Mouse (Mus musculus) small intestine, adult 2 months (tissue): ENCODE results near the gene Asic4.

Experiments used
- CTCF ChIP-seq: fragments of 200-500 bp; IDR thresholded peaks from 2 replicates; pipeline ENCODE4 v1.5.1; 2012; ENCODE audit warnings: low read depth, mild to moderate bottlenecking, control low read depth, inconsistent platforms, low read length, moderate library complexity, mixed read lengths; ENCODE audit not compliant: insufficient replicate concordance, insufficient read length; ENCODE audit errors: extremely low read depth
- POLR2A ChIP-seq: fragments of 200-500 bp; IDR thresholded peaks from 2 replicates; pipeline ENCODE4 v1.6.1; 2012; ENCODE audit warnings: low read depth, mild to moderate bottlenecking, control low read depth, inconsistent platforms, low read length, moderate library complexity

DNA sequence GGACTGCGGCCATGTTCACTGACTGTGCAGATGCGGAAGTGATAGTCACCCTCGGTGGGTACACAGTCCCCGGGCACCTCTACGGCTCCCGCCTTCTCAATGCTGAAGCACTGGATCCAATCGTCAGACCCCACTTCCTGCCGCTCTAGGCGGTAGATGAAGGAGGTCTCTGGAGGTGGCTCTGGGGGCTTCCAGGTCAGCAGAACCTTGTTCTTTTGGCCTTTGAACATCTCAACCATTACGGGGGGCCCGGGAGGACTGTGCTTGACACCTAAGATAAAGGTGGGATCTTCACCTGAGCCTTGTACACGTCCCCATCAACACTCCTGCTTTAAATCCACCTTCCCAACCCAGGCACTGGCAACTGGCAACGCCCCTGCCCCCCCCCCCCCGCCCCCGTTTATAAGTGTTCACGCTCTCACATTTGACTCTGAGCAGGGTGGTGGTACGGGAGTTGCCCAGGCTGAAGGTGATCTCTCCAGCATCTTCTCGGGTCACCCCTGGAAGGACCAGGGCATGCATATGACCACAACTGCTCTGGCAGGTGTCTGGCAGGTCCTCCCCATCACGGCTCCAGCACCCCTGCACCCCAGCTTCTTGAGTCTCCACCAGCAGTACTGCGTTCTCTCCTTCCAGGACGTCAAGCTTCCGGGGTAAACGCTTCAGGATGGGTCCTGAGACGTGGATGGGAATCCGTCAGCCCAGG lies 52.9 kb downstream of the Asic4 start:
- no peak for TF ChIP-seq CTCF
- no peak for TF ChIP-seq POLR2A
